Mouse (Mus musculus) splenic B cell, adult 2 months (primary cell): ENCODE measurements at regions not wholly inside any gene's neighbourhood (a gene's known extent, or its start where the extent isn't known, plus 50 kb on each side); places are given as distances from the start of the nearest gene placed in this dataset.

Source experiments
- DNase-seq: peaks from one replicate; pipeline ENCODE4 v3.0.0-alpha.2; 2011; ENCODE audit warnings: low read depth, low spot score
- H3K27me3 ChIP-seq: 2 replicates; pipeline ENCODE4 v1.6.1; 2012; ENCODE audit warnings: mild to moderate bottlenecking, low read length, moderate library complexity, mixed read lengths; ENCODE audit not compliant: control insufficient read depth, poor library complexity, insufficient read depth, severe bottlenecking
- H3K36me3 ChIP-seq: 2 replicates; pipeline ENCODE4 v1.6.1; 2012; ENCODE audit warnings: mild to moderate bottlenecking, low read length, moderate library complexity, mixed read lengths; ENCODE audit not compliant: control insufficient read depth, poor library complexity, insufficient read depth, severe bottlenecking

GRCm38 (mm10) chr9:120812667-120813210 lies 116.3 kb upstream of the Ctnnb1 start:
- no peak for DNase-seq
- H3K36me3 ChIP-seq, result no peaks in the 10 kb centered on the region
- H3K27me3 ChIP-seq, result no peaks in the 10 kb centered on the region

DNA sequence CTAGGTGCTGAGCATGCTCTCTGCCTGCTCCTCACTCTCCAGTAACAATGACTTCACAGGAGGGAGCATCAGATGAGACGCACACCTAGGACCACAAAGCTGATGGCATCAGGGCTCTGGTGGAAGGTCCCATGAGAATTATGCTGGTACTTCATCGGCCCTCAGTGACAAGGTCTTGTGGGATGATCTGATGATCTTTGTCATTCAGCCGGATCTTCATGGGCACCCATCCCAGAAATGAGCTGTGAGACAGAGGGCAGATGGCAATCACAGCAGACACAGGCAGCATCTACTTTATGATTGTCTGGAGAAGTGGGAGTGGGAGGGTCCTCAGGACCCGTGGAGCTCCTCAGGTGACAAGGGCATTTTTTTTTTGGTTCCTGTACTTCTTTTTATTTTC lies 114.7 kb upstream of the Ctnnb1 start:
- Histone ChIP-seq H3K36me3 (no peaks in the 10 kb centered on the region), H3K27me3 (no peaks in the 10 kb centered on the region)
- DNase-seq, result no peak

DNA sequence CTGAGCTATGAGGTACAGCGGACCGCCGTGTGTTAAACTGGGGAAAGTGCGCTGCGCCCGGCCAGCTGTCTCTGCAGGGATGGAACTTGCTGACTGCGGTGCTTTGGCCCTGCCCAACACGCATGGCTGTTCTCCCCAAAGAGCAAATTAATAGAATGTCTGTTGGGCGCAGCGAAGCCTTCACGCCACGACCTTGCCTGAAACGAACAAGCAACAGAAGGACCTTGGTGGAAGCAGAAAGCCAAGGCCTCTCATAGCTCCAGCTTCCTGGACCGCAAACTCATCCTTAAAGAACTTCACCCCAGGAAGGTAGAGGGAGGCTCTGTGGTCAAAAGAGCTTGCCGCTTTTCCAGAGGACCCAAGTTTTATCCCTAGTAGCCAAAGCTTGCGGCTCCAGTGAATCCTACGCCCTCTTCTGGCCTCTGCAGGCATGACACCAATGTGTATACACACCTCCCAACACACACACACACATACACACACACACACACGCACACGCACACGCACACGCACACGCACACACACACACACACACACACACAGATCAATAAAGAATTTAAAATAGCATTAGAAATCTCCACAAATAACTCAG lies 110.2 kb upstream of the Ctnnb1 start:
- DNase-seq, result no peak
- no peaks in the 10 kb centered on the region for H3K27me3 ChIP-seq
- no peaks in the 10 kb centered on the region for H3K36me3 ChIP-seq

DNA sequence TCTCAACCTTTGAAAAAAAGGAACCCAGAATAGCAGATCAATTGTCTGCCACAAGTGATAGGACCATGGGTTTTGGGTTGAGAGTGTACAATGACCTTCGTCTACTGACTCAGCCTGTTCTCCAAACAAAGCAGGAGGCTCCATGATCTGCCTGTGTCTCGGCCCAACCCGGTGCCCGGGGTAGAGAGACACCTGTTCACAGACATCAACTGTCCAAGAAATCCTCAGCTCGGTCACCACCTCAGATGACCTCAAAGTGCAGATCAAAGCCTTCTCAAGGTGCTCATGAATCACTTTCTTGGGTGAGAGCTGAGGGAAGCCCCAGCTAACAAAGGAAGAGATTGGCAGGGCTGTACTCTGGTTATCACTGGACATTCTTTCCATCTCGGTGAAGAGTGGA lies 108.1 kb upstream of the Ctnnb1 start:
- Histone ChIP-seq H3K36me3 (no peaks in the 10 kb centered on the region), H3K27me3 (no peaks in the 10 kb centered on the region)
- no peak for DNase-seq

GRCm38 (mm10) chr9:120823397-120823796 lies 105.6 kb upstream of the Ctnnb1 start:
- Histone ChIP-seq H3K36me3 (no peaks in the 10 kb centered on the region), H3K27me3 (no peaks in the 10 kb centered on the region)
- DNase-seq, result no peak

- Histone ChIP-seq H3K27me3 (no peaks in the 10 kb centered on the region), H3K36me3 (no peaks in the 10 kb centered on the region)
- DNase-seq, result no peak
These were observed 102.8 kb upstream of the Ctnnb1 start for GRCm38 (mm10) chr9:120826266-120826665.

GRCm38 (mm10) chr9:120830526-120830925 lies 98.5 kb upstream of the Ctnnb1 start:
- no peaks in the 10 kb centered on the region for H3K27me3 ChIP-seq
- DNase-seq, result no peak
- no peaks in the 10 kb centered on the region for H3K36me3 ChIP-seq

GRCm38 (mm10) chr9:120834166-120834565 lies 94.8 kb upstream of the Ctnnb1 start:
- Histone ChIP-seq H3K36me3 (no peaks in the 10 kb centered on the region), H3K27me3 (no peaks in the 10 kb centered on the region)
- DNase-seq, result no peak

GRCm38 (mm10) chr9:120835621-120836020 lies 93.4 kb upstream of the Ctnnb1 start:
- no peak for DNase-seq
- H3K27me3 ChIP-seq, result no peaks in the 10 kb centered on the region
- H3K36me3 ChIP-seq, result no peaks in the 10 kb centered on the region

DNA sequence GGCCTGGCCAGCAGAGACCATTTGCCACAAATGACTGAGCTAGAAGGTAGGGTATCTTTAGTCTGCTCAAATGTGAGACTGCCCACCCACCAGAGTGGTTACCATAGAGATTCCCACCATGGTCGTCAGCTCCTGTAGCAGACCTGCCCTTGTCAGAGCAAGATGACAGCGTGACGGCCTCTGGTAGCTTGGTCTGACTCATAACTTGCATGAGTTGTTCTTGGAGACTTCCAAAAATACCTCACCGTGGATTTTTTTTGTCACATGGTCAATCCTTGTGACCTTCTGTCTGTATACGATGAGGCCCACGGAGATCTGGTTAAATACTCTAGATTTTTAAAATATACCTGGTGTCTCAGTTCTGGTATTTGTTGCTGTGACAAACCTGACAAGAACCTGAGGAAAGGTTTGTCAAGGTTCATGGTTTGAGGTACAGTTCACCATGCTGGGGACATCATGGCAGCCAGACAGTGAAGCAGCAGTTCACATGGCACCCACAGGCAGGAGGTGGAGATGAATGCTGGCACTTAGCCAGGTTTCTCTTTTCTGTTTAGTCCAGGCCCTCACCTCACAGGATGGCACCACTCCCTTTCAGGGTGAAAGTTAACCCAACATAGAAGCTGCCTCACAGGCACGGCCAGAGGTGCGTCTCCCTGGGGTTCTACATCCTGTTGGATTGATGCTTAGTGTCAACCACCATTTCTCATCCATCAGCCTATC lies 91.4 kb upstream of the Ctnnb1 start:
- H3K27me3 ChIP-seq, result no peaks in the 10 kb centered on the region
- no peaks in the 10 kb centered on the region for H3K36me3 ChIP-seq
- DNase-seq, result no peak

GRCm38 (mm10) chr9:120843753-120844152 lies 85.3 kb upstream of the Ctnnb1 start:
- Histone ChIP-seq H3K27me3 (no peaks in the 10 kb centered on the region), H3K36me3 (no peaks in the 10 kb centered on the region)
- no peak for DNase-seq

- Histone ChIP-seq H3K36me3 (no peaks in the 10 kb centered on the region), H3K27me3 (no peaks in the 10 kb centered on the region)
- no peak for DNase-seq
These were observed 83.5 kb upstream of the Ctnnb1 start for GRCm38 (mm10) chr9:120845538-120845937.

DNA sequence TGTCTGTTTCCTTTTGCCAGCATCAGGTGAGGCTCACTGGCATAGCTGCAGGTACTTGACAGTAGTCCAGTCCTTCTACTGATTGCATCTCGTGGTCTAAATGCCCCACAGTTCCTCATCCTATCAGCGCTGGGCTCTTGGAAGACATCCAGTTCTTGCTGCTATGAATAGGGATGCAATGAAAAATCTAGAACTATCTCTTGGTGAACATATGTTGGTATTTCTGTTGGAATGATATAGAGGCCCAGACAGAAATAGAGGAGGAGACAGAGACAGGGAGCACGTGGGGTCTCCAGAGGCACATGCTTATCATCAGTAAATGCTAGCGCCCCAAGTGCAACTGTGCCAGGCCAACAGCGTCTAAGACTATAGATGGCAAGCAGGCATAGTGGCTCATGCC lies 81.4 kb upstream of the Ctnnb1 start:
- no peaks in the 10 kb centered on the region for H3K36me3 ChIP-seq
- DNase-seq, result no peak
- H3K27me3 ChIP-seq, result no peaks in the 10 kb centered on the region

GRCm38 (mm10) chr9:120848962-120849361 lies 80.1 kb upstream of the Ctnnb1 start:
- no peak for DNase-seq
- no peaks in the 10 kb centered on the region for H3K36me3 ChIP-seq
- no peaks in the 10 kb centered on the region for H3K27me3 ChIP-seq

DNA sequence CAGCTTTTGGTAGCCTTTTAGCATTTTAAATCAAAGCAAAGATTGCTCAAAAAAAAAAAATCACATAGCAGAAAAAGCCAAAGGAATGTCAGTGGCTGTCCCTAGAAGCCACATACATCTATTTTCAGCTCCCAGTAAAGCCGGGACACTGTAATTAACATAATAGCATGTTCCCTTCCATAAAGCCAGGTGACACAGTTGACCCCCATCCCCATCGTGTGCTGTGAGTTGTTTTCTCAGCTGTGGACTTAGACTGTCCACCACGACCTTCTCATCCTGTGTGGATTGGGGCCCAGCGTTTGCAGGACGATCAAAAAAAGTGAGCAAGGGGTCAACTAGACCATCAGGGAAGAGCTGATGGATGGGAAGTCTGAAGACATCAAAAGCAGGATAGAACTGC lies 78.9 kb upstream of the Ctnnb1 start:
- no peak for DNase-seq
- Histone ChIP-seq H3K27me3 (no peaks in the 10 kb centered on the region), H3K36me3 (no peaks in the 10 kb centered on the region)
